ENCODE assay signal across 9 mouse cellular contexts in genomic region chr7:127017950-127018345, GRCm38 (mm10). TPM values are rescaled to one million over a fixed set of nuclear protein-coding genes. Genes with fewer than 3 reads are reported as not detected.
DNase-seq lines count a peak whose midpoint lies in the region; ATAC-seq and TF ChIP-seq lines count a peak whose summit lies in the region.
"Had no signal": no experiment of that assay in that cellular context is flagged by ENCODE, and none has a peak within 500 bp of the region (broad histone marks: within the 10 kb centered on the region; RNA-seq: fewer than 3 reads in every experiment).

No protein-coding gene starts in this region.

- no peak for ATAC-seq in kidney, postnatal 0 days (replicated peaks; ENCODE audit: low FRiP score, low read depth)
- no peak for ATAC-seq in embryonic facial prominence, embryonic 14.5 days (ENCODE audit: low read depth)
- ATAC-seq in hindbrain, embryonic 15.5 days (ENCODE audit: low FRiP score, low read depth) = no peak
- no peak for ATAC-seq in midbrain, postnatal 0 days (ENCODE audit: low FRiP score)

- 31% methylated on average over 6 of the region's 6 CpGs for WGBS in kidney, postnatal 0 days
- 50% methylated on average over 6 of the region's 6 CpGs for WGBS in embryonic facial prominence, embryonic 14.5 days
- 62% methylated on average over 6 of the region's 6 CpGs for WGBS in hindbrain, embryonic 15.5 days
- WGBS in midbrain, postnatal 0 days = 52% methylated on average over 6 of the region's 6 CpGs

- TF ChIP-seq CTCF in kidney, postnatal 0 days (IDR thresholded peaks at IDR 0.05; ENCODE audit: low read depth) = no peak
- TF ChIP-seq CTCF in midbrain, postnatal 0 days (IDR thresholded peaks at IDR 0.05) = no peak

- no peak for DNase-seq in kidney, postnatal 0 days (ENCODE audit: low spot score)
- DNase-seq in kidney, postnatal 4 days = no peak
- no peak for DNase-seq in embryonic facial prominence, embryonic 14.5 days (ENCODE audit: low spot score)
- DNase-seq in midbrain, postnatal 0 days (ENCODE audit: low spot score) = no peak
- no peak for DNase-seq in left cerebral cortex, postnatal 25 days (ENCODE audit: low spot score in 2 of 2)
- DNase-seq in layer of hippocampus, adult 8-10 months (ENCODE audit: low spot score in 2 of 2) = no peak
- DNase-seq in natural killer cell, adult 2 months (ENCODE audit: low spot score in 2 of 2) = no peak
- DNase-seq: kidney, adult 11 months had no signal

- H3K36me3 ChIP-seq in kidney, postnatal 0 days (ENCODE audit: insufficient read depth, low read length) = 0 out of 2 replicates have a peak, but pooled peaks cover 13% of the 10 kb centered on the region
- H3K36me3 ChIP-seq in embryonic facial prominence, embryonic 14.5 days (ENCODE audit: control insufficient read depth, insufficient read depth, low read length) = peaks cover 40% of the 10 kb centered on the region
- peaks cover 32% of the 10 kb centered on the region for H3K36me3 ChIP-seq in hindbrain, embryonic 15.5 days
- H3K36me3 ChIP-seq in midbrain, postnatal 0 days (ENCODE audit: insufficient read depth, low read length) = peaks cover 19% of the 10 kb centered on the region; the same call in 1 of the 2 replicates

- H3K27me3 ChIP-seq in kidney, postnatal 0 days (ENCODE audit: insufficient read depth, low read length) = no peaks in the 10 kb centered on the region
- no peaks in the 10 kb centered on the region for H3K27me3 ChIP-seq in embryonic facial prominence, embryonic 14.5 days (replicated peaks; ENCODE audit: control insufficient read depth, insufficient read depth, low read length)
- no peaks in the 10 kb centered on the region for H3K27me3 ChIP-seq in hindbrain, embryonic 15.5 days
- no peaks in the 10 kb centered on the region for H3K27me3 ChIP-seq in midbrain, postnatal 0 days (ENCODE audit: insufficient read depth, low read length)

- H3K4me3 ChIP-seq in kidney, postnatal 0 days (replicated peaks; ENCODE audit: low read depth, low read length) = 0 out of 2 replicates have a peak overlapping the region, but pooled peaks have one; percentile 7
- H3K4me3 ChIP-seq in embryonic facial prominence, embryonic 14.5 days (ENCODE audit: low read depth, low read length) = peak overlapping the region; percentile 73
- H3K4me3 ChIP-seq in hindbrain, embryonic 15.5 days = no peak overlapping the region
- no peak overlapping the region for H3K4me3 ChIP-seq in midbrain, postnatal 0 days (ENCODE audit: low read depth, low read length)

- 0 out of 2 replicates have a peak overlapping the region, but pooled peaks have one; percentile 14 for H3K4me2 ChIP-seq in kidney, postnatal 0 days (ENCODE audit: low read length)
- peak overlapping the region; percentile 83 for H3K4me2 ChIP-seq in embryonic facial prominence, embryonic 14.5 days (ENCODE audit: low read depth, low read length)
- peak overlapping the region; percentile 84 for H3K4me2 ChIP-seq in hindbrain, embryonic 15.5 days
- peak overlapping the region; percentile 71; the same call in 1 of the 2 replicates for H3K4me2 ChIP-seq in midbrain, postnatal 0 days (ENCODE audit: low read depth, low read length, poor library complexity, severe bottlenecking)

- H3K27ac ChIP-seq in kidney, postnatal 0 days = peak overlapping the region; percentile 60
- peak overlapping the region; percentile 77 for H3K27ac ChIP-seq in embryonic facial prominence, embryonic 14.5 days (replicated peaks; ENCODE audit: low read depth, low read length)
- H3K27ac ChIP-seq in hindbrain, embryonic 15.5 days (replicated peaks) = peak overlapping the region; percentile 95
- H3K27ac ChIP-seq in midbrain, postnatal 0 days (ENCODE audit: low read depth, low read length) = peak overlapping the region; percentile 27

- H3K4me1 ChIP-seq in kidney, postnatal 0 days (replicated peaks; ENCODE audit: insufficient read depth, low read length) = peaks cover 43% of the 10 kb centered on the region
- H3K4me1 ChIP-seq in embryonic facial prominence, embryonic 14.5 days (ENCODE audit: control insufficient read depth, insufficient read depth, low read length) = peaks cover 30% of the 10 kb centered on the region
- H3K4me1 ChIP-seq in hindbrain, embryonic 15.5 days (replicated peaks) = peaks cover 78% of the 10 kb centered on the region
- peaks cover 36% of the 10 kb centered on the region for H3K4me1 ChIP-seq in midbrain, postnatal 0 days (ENCODE audit: insufficient read depth, low read length)

- intact Hi-C loops in left cerebral cortex, postnatal 25 days (cut with DNase I) = loop anchor here (2.0 kb wide), 2 partner anchors 87 to 155 kb away; partner anchors contain the start of gene Ino80e

- H3K9me3 ChIP-seq in kidney, postnatal 0 days (replicated peaks; ENCODE audit: low read length) = no peaks in the 10 kb centered on the region
- H3K9me3 ChIP-seq in embryonic facial prominence, embryonic 14.5 days (ENCODE audit: control insufficient read depth, low read length) = no peaks in the 10 kb centered on the region
- no peaks in the 10 kb centered on the region for H3K9me3 ChIP-seq in hindbrain, embryonic 15.5 days
- H3K9me3 ChIP-seq in midbrain, postnatal 0 days (ENCODE audit: low read length) = no peaks in the 10 kb centered on the region

- H3K9ac ChIP-seq in kidney, postnatal 0 days (ENCODE audit: low read depth, low read length) = no peak overlapping the region
- H3K9ac ChIP-seq in embryonic facial prominence, embryonic 14.5 days (ENCODE audit: low read depth, low read length) = peak overlapping the region; percentile 80
- H3K9ac ChIP-seq in hindbrain, embryonic 15.5 days = peak overlapping the region; percentile 41
- peak overlapping the region; percentile 79 for H3K9ac ChIP-seq in midbrain, postnatal 0 days (replicated peaks; ENCODE audit: low read length, poor library complexity, severe bottlenecking)

RNA-seq across cellular contexts. Expression of gene Pagr1a, which starts 0.8 kb away (rescaled TPM):
- 19.4 and 25.0 TPM in 2 replicates for polyA plus RNA-seq in kidney, postnatal 0 days (2015; fragmentation: Nextera tagmentation; extraction: Ambion mirVana)
- 12.8 and 30.5 TPM in 2 replicates for polyA plus RNA-seq in embryonic facial prominence, embryonic 14.5 days (2014; fragmentation: Nextera tagmentation; extraction: Ambion mirVana)
- 28.1 and 46.9 TPM in 2 replicates for polyA plus RNA-seq in hindbrain, embryonic 15.5 days (2015; fragmentation: Nextera tagmentation; extraction: Ambion mirVana)
- 5.3 TPM in 1 of 2 replicates, not detected in the other for total RNA-seq in midbrain, postnatal 0 days (2014; rRNA removed)
- 33.1 and 41.1 TPM in 2 replicates for polyA plus RNA-seq in midbrain, postnatal 0 days (2015; fragmentation: Nextera tagmentation; extraction: Ambion mirVana)
- 10 to 100 TPM; 22.5 to 23.9 TPM for total RNA-seq in left cerebral cortex, postnatal 25 days (2021)
- 10 to 100 TPM; 18.9 to 59.7 (median 27.8) TPM for total RNA-seq in layer of hippocampus, adult 8-10 months (2022)

RNA-seq across cellular contexts. Expression of gene Pagr1b, which starts 1.7 kb away (rescaled TPM):
- polyA plus RNA-seq in kidney, postnatal 0 days (2015; fragmentation: Nextera tagmentation; extraction: Ambion mirVana) = 0.21 and 0.65 TPM in 2 replicates
- polyA plus RNA-seq in embryonic facial prominence, embryonic 14.5 days (2014; fragmentation: Nextera tagmentation; extraction: Ambion mirVana) = 0.39 TPM in 1 of 2 replicates, not detected in the other
- polyA plus RNA-seq in hindbrain, embryonic 15.5 days (2015; fragmentation: Nextera tagmentation; extraction: Ambion mirVana) = 0.28 TPM in 1 of 2 replicates, not detected in the other
- total RNA-seq in midbrain, postnatal 0 days (2014; rRNA removed) = 2.4 TPM in 1 of 2 replicates, not detected in the other
- polyA plus RNA-seq in midbrain, postnatal 0 days (2015; fragmentation: Nextera tagmentation; extraction: Ambion mirVana) = 0.66 TPM in 1 of 2 replicates, not detected in the other
- 1 to 10 TPM in 1 of 2 experiments, under 1 TPM in 1; 0.66 to 2.3 TPM for total RNA-seq in left cerebral cortex, postnatal 25 days (2021)
- not detected for total RNA-seq in layer of hippocampus, adult 8-10 months (2022)

RNA-seq across cellular contexts. Expression of gene Gm42742, which starts 2.9 kb away (rescaled TPM):
- 44.2 and 53.8 TPM in 2 replicates for polyA plus RNA-seq in kidney, postnatal 0 days (2015; fragmentation: Nextera tagmentation; extraction: Ambion mirVana)
- 53.5 and 66.6 TPM in 2 replicates for polyA plus RNA-seq in embryonic facial prominence, embryonic 14.5 days (2014; fragmentation: Nextera tagmentation; extraction: Ambion mirVana)
- 63.3 and 77.5 TPM in 2 replicates for polyA plus RNA-seq in hindbrain, embryonic 15.5 days (2015; fragmentation: Nextera tagmentation; extraction: Ambion mirVana)
- 52.3 and 55.5 TPM in 2 replicates for total RNA-seq in midbrain, postnatal 0 days (2014; rRNA removed)
- 45.3 and 55.5 TPM in 2 replicates for polyA plus RNA-seq in midbrain, postnatal 0 days (2015; fragmentation: Nextera tagmentation; extraction: Ambion mirVana)
- total RNA-seq in left cerebral cortex, postnatal 25 days (2021) = 10 to 100 TPM; 39.2 to 43.8 TPM
- total RNA-seq in layer of hippocampus, adult 8-10 months (2022) = 10 to 100 TPM; 20.5 to 63.0 (median 52.5) TPM

RNA-seq across cellular contexts. Expression of gene Prrt2, which starts 3.1 kb away (rescaled TPM):
- polyA plus RNA-seq in kidney, postnatal 0 days (2015; fragmentation: Nextera tagmentation; extraction: Ambion mirVana) = 2.5 and 2.7 TPM in 2 replicates
- polyA plus RNA-seq in embryonic facial prominence, embryonic 14.5 days (2014; fragmentation: Nextera tagmentation; extraction: Ambion mirVana) = 19.5 and 21.6 TPM in 2 replicates
- 54.2 and 62.4 TPM in 2 replicates for polyA plus RNA-seq in hindbrain, embryonic 15.5 days (2015; fragmentation: Nextera tagmentation; extraction: Ambion mirVana)
- 102 and 155 TPM in 2 replicates for total RNA-seq in midbrain, postnatal 0 days (2014; rRNA removed)
- polyA plus RNA-seq in midbrain, postnatal 0 days (2015; fragmentation: Nextera tagmentation; extraction: Ambion mirVana) = 109 and 124 TPM in 2 replicates
- total RNA-seq in left cerebral cortex, postnatal 25 days (2021) = 100 to 1,000 TPM; 191 to 195 TPM
- total RNA-seq in layer of hippocampus, adult 8-10 months (2022) = 100 to 1,000 TPM; 208 to 223 (median 215) TPM

RNA-seq across cellular contexts. Expression of gene Mvp, which starts 3.5 kb away (rescaled TPM):
- polyA plus RNA-seq in kidney, postnatal 0 days (2015; fragmentation: Nextera tagmentation; extraction: Ambion mirVana) = 27.5 and 28.9 TPM in 2 replicates
- 9.5 and 9.9 TPM in 2 replicates for polyA plus RNA-seq in embryonic facial prominence, embryonic 14.5 days (2014; fragmentation: Nextera tagmentation; extraction: Ambion mirVana)
- polyA plus RNA-seq in hindbrain, embryonic 15.5 days (2015; fragmentation: Nextera tagmentation; extraction: Ambion mirVana) = 4.8 and 5.5 TPM in 2 replicates
- 4.2 and 7.2 TPM in 2 replicates for total RNA-seq in midbrain, postnatal 0 days (2014; rRNA removed)
- 3.9 and 4.4 TPM in 2 replicates for polyA plus RNA-seq in midbrain, postnatal 0 days (2015; fragmentation: Nextera tagmentation; extraction: Ambion mirVana)
- total RNA-seq in left cerebral cortex, postnatal 25 days (2021) = 1 to 10 TPM; 5.2 to 6.7 TPM
- total RNA-seq in layer of hippocampus, adult 8-10 months (2022) = 10 to 100 TPM; 10.5 to 17.2 (median 14.1) TPM

Comparison
In these comparisons a context has a peak if more than half of its experiments do, and no peak if none do; other contexts are left out.
1. H3K27ac ChIP-seq: peak in every context shown above with its lines; median percentile 95 in hindbrain, embryonic 15.5 days; 77 in embryonic facial prominence, embryonic 14.5 days; 60 in kidney, postnatal 0 days; 27 in midbrain, postnatal 0 days.
2. H3K4me2 ChIP-seq: peak in every context shown above with its lines; median percentile 84 in hindbrain, embryonic 15.5 days; 83 in embryonic facial prominence, embryonic 14.5 days; 71 in midbrain, postnatal 0 days; 14 in kidney, postnatal 0 days.
3. H3K4me3 ChIP-seq: peak in kidney, postnatal 0 days (single experiment) and embryonic facial prominence, embryonic 14.5 days (single experiment); none in hindbrain, embryonic 15.5 days (single experiment) and midbrain, postnatal 0 days (single experiment).